In genomic region chr2:27473911-27474310, GRCm38 (mm10) we compare ENCODE assay signal across 8 mouse cellular contexts. TPM values are rescaled to one million over a fixed set of nuclear protein-coding genes. Genes with fewer than 3 reads are reported as not detected.
DNase-seq lines count a peak whose midpoint lies in the region; ATAC-seq and TF ChIP-seq lines count a peak whose summit lies in the region.

No protein-coding gene starts in this region.

- WGBS in thymus, adult 2 months, result 54% methylated on average over 4 of the region's 4 CpGs
- WGBS in limb, embryonic 15.5 days, result 19% methylated on average over 4 of the region's 4 CpGs

- H3K36me3 ChIP-seq in thymus, adult 2 months (ENCODE audit: control insufficient read depth, insufficient read depth, low read length), result no peaks in the 10 kb centered on the region
- H3K36me3 ChIP-seq in limb, embryonic 15.5 days, result peaks cover 11% of the 10 kb centered on the region; the same call in 1 of the 2 replicates

- DNase-seq in embryo, embryonic 11 days, result peak; percentile 11
- no peak for DNase-seq in embryo, embryonic 10 days (ENCODE audit: low spot score)
- DNase-seq in thymus, adult 2 months, result no peak
- DNase-seq in thymus, postnatal 36 days, result no peak
- peak; percentile 38 for DNase-seq in testis, postnatal 10 days (ENCODE audit: low spot score)
- no peak for DNase-seq in frontal cortex, postnatal 10 days (ENCODE audit: low spot score in 2 of 2)
- no peak for DNase-seq in thymus, postnatal 25 days

- no peaks in the 10 kb centered on the region for H3K9me3 ChIP-seq in limb, embryonic 15.5 days

- no peaks in the 10 kb centered on the region for H3K27me3 ChIP-seq in thymus, adult 2 months (ENCODE audit: control insufficient read depth, insufficient read depth, low read length)
- H3K27me3 ChIP-seq in limb, embryonic 15.5 days, result no peaks in the 10 kb centered on the region

- peaks cover 47% of the 10 kb centered on the region for H3K4me1 ChIP-seq in thymus, adult 2 months (replicated peaks; ENCODE audit: control insufficient read depth, insufficient read depth, low read length)
- H3K4me1 ChIP-seq in limb, embryonic 15.5 days, result peaks cover 62% of the 10 kb centered on the region

- TF ChIP-seq POLR2A in thymus, adult 2 months (IDR thresholded peaks at IDR 0.05; ENCODE audit: control insufficient read depth, extremely low read depth, insufficient read depth, low read length, poor library complexity), result no peak

- peak overlapping the region; percentile 27; the same call in 1 of the 2 replicates for H3K4me3 ChIP-seq in thymus, adult 2 months (ENCODE audit: control insufficient read depth, insufficient read depth, low read length)
- peak overlapping the region; percentile 99 for H3K4me3 ChIP-seq in limb, embryonic 15.5 days

- peak overlapping the region; percentile 73 for H3K4me2 ChIP-seq in limb, embryonic 15.5 days

- no peak for TF ChIP-seq CTCF in thymus, adult 2 months (IDR thresholded peaks at IDR 0.05; ENCODE audit: borderline replicate concordance, control insufficient read depth, extremely low read depth, insufficient read depth, low read length, poor library complexity)

- peak overlapping the region; percentile 90; the same call in 1 of the 2 replicates for H3K9ac ChIP-seq in limb, embryonic 15.5 days

- no peak for ATAC-seq in limb, embryonic 15.5 days (ENCODE audit: insufficient number of reproducible peaks, low FRiP score, low TSS enrichment, low read depth)

- H3K27ac ChIP-seq in thymus, adult 2 months (ENCODE audit: control insufficient read depth, insufficient read depth, low read length), result peak overlapping the region; percentile 17; the same call in 1 of the 2 replicates
- no peak overlapping the region for H3K27ac ChIP-seq in limb, embryonic 15.5 days

RNA-seq across cellular contexts. Expression of gene Brd3os, which starts 31.8 kb away (rescaled TPM):
- 1.9 and 2.0 TPM in 2 replicates for polyA plus RNA-seq in thymus, adult 2 months (2012; rRNA removed)
- 11.8 and 12.6 TPM in 2 replicates for polyA plus RNA-seq in limb, embryonic 15.5 days (2015; fragmentation: Nextera tagmentation; extraction: Ambion mirVana)

RNA-seq across cellular contexts. Expression of gene Brd3, which starts 33.6 kb away (rescaled TPM):
- polyA plus RNA-seq in thymus, adult 2 months (2012; rRNA removed), result 53.5 and 74.9 TPM in 2 replicates
- polyA plus RNA-seq in limb, embryonic 15.5 days (2015; fragmentation: Nextera tagmentation; extraction: Ambion mirVana), result 112 and 116 TPM in 2 replicates

RNA-seq across cellular contexts. Expression of gene Wdr5, which starts 41.0 kb away (rescaled TPM):
- polyA plus RNA-seq in thymus, adult 2 months (2012; rRNA removed), result 42.9 and 49.5 TPM in 2 replicates
- 51.2 and 51.7 TPM in 2 replicates for polyA plus RNA-seq in limb, embryonic 15.5 days (2015; fragmentation: Nextera tagmentation; extraction: Ambion mirVana)

RNA-seq across cellular contexts. Expression of gene Vav2, which starts 47.1 kb away (rescaled TPM):
- polyA plus RNA-seq in thymus, adult 2 months (2012; rRNA removed), result 48.0 and 50.4 TPM in 2 replicates
- 4.6 and 5.0 TPM in 2 replicates for polyA plus RNA-seq in limb, embryonic 15.5 days (2015; fragmentation: Nextera tagmentation; extraction: Ambion mirVana)

Comparison
In these comparisons a context has a peak if more than half of its experiments do, and no peak if none do; other contexts are left out.
1. DNase-seq: peak in embryo, embryonic 11 days (single experiment) and testis, postnatal 10 days (single experiment); none in embryo, embryonic 10 days (single experiment), thymus, adult 2 months (single experiment), thymus, postnatal 36 days (0 of 2), frontal cortex, postnatal 10 days (0 of 2) and thymus, postnatal 25 days (single experiment).